Mouse (Mus musculus) forebrain, embryonic 15.5 days (tissue): ENCODE results near the gene Aqp9. TPM values are rescaled to one million over a fixed set of nuclear protein-coding genes. Genes with fewer than 3 reads are reported as not detected.

ENCODE experiments used
- ATAC-seq: fragments of 200-750 bp; cut with Nextera tagmentation; replicated peaks from 2 replicates; pipeline ENCODE4 v1.8.0; 2017; ENCODE audit warnings: mild to moderate bottlenecking, moderate TSS enrichment, moderate library complexity
- H3K27ac ChIP-seq: fragments of 300-500 bp; sonication (generic); replicated peaks from 2 replicates; pipeline ENCODE4 v1.5.1; 2015; ENCODE audit warnings: mild to moderate bottlenecking, inconsistent platforms
- H3K27me3 ChIP-seq: fragments of 300-500 bp; sonication (generic); 2 replicates; pipeline ENCODE4 v1.6.1; 2015; ENCODE audit warnings: inconsistent platforms
- H3K36me3 ChIP-seq: fragments of 300-500 bp; sonication (generic); 2 replicates; pipeline ENCODE4 v1.6.1; 2015; ENCODE audit warnings: mild to moderate bottlenecking, inconsistent platforms
- H3K4me1 ChIP-seq: fragments of 300-500 bp; sonication (generic); 2 replicates; pipeline ENCODE4 v1.6.1; 2015; ENCODE audit warnings: inconsistent platforms
- H3K4me2 ChIP-seq: fragments of 300-500 bp; sonication (generic); replicated peaks from 2 replicates; pipeline ENCODE4 v1.6.1; 2015; ENCODE audit warnings: mild to moderate bottlenecking, inconsistent platforms
- H3K4me3 ChIP-seq: fragments of 300-500 bp; sonication (generic); 2 replicates; pipeline ENCODE4 v1.5.1; 2015; ENCODE audit warnings: mild to moderate bottlenecking, inconsistent platforms
- H3K9ac ChIP-seq: fragments of 300-500 bp; sonication (generic); replicated peaks from 2 replicates; pipeline ENCODE4 v1.6.1; 2015; ENCODE audit warnings: mild to moderate bottlenecking, inconsistent platforms
- H3K9me3 ChIP-seq: fragments of 300-500 bp; sonication (generic); 2 replicates; pipeline ENCODE4 v1.6.1; 2016; ENCODE audit warnings: inconsistent platforms
- WGBS: fragments of 180-500 bp; shearing (Covaris S2); methylation state at CpG from one replicate; pipeline ENCODE4 v1.1.7; 2015; ENCODE audit warnings: mixed read lengths; 5-methylcytosine and 5-hydroxymethylcytosine counted together
- polyA plus RNA-seq: library from polyadenylated mRNA; unstranded; fragments of >200 nt; fragmentation: Nextera tagmentation; extraction: Ambion mirVana; gene quantifications from 2 replicates; pipeline ENCODE4 v1.2.1, GENCODE M21; 2015

Aqp9 gene
- 0.37 and 0.98 TPM in 2 replicates for polyA plus RNA-seq

- H3K9me3 ChIP-seq: no peaks in the 10 kb centered on the region
- H3K27ac ChIP-seq: peak within 1 kb of the TSS; percentile 56
- H3K4me2 ChIP-seq: no peak within 1 kb of the TSS; the same call in 1 of the 2 replicates
- H3K27me3 ChIP-seq: no peaks in the 10 kb centered on the region
- no peak within 1 kb of the TSS for H3K4me3 ChIP-seq
- WGBS: 34% methylated on average over 12 of the region's 12 CpGs
- no peak within 1 kb of the TSS for H3K9ac ChIP-seq
- H3K4me1 ChIP-seq: peaks cover 17% of the 10 kb centered on the region
- no peaks in the 10 kb centered on the region for H3K36me3 ChIP-seq
- ATAC-seq: no peak
Measured at GRCm38 (mm10) chr9:71168511-71168910, at the start of gene Aqp9. Gene Aqp9 (minus strand): TSS chr9:71168682.

- no peaks in the 10 kb centered on the region for H3K36me3 ChIP-seq
- H3K4me1 ChIP-seq: peaks cover 14% of the 10 kb centered on the region
- 5% methylated on average over 5 of the region's 5 CpGs for WGBS
- H3K4me3 ChIP-seq: no peak overlapping the region
- no peak overlapping the region for H3K4me2 ChIP-seq
- H3K27me3 ChIP-seq: peaks cover 64% of the 10 kb centered on the region
- no peak for ATAC-seq
- H3K27ac ChIP-seq: no peak overlapping the region
- no peaks in the 10 kb centered on the region for H3K9me3 ChIP-seq
- H3K9ac ChIP-seq: no peak overlapping the region
Measured at GRCm38 (mm10) chr9:71217793-71218095, 49.3 kb upstream of the Aqp9 start.

DNA sequence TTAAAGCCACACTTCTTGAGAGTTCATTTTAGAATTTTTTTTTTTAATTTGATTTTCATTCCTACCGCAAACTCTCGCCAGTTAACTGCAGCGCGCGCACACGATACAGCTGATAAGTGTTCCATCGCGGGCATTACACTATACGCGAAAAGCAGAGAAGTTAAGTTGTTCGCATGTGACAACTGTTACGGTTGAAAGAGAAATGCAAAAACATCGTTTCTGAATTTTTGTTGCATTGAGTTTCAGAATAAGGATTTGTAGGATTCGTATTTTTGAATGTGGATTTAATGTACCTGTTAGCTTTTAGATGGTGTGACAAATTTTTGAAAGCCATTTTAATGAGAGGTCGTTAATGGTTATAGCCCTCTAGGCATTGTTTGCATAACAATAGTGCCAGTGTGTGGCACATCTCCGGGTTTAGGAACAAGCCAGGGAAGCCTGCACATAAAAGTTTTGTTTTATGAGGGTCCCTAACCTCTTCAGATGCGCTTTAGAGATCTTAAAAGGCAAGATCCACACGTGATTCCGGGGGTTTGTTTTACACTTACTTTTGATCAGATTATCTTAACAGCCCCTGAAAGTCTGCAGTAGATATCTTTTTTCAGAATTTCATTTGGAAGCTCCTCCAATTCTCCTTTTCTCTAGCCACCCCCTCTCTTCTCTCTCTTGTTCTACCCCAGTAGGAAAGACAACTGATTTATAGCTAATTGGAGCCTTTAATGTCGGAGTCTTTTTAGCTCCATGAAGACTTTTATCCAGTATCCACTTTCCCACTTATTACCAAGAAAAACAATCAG lies 48.7 kb upstream of the Aqp9 start:
- Histone ChIP-seq H3K4me3 (no peak overlapping the region), H3K27me3 (peaks cover 65% of the 10 kb centered on the region), H3K4me2 (no peak overlapping the region), H3K27ac (no peak overlapping the region), H3K9me3 (no peaks in the 10 kb centered on the region), H3K9ac (no peak overlapping the region), H3K36me3 (no peaks in the 10 kb centered on the region), H3K4me1 (peaks cover 14% of the 10 kb centered on the region)
- WGBS: under 1% methylated on average over 20 of the region's 20 CpGs
- ATAC-seq: no peak

GRCm38 (mm10) chr9:71216036-71216995 lies 47.8 kb upstream of the Aqp9 start:
- Histone ChIP-seq H3K4me1 (peaks cover 14% of the 10 kb centered on the region), H3K27me3 (peaks cover 67% of the 10 kb centered on the region), H3K27ac (no peak overlapping the region), H3K4me2 (peak overlapping the region; percentile 57), H3K4me3 (peak overlapping the region; percentile 38), H3K9me3 (no peaks in the 10 kb centered on the region), H3K9ac (no peak overlapping the region; the same call in 1 of the 2 replicates), H3K36me3 (no peaks in the 10 kb centered on the region)
- peak; percentile 57 for ATAC-seq
- under 1% methylated on average over 57 of the region's 57 CpGs for WGBS

GRCm38 (mm10) chr9:71215248-71216035 lies 47.0 kb upstream of the Aqp9 start, which contains the start of gene Aldh1a2:
Gene Aldh1a2 (plus strand): TSS chr9:71215789.
- no peaks in the 10 kb centered on the region for H3K9me3 ChIP-seq
- peaks cover 69% of the 10 kb centered on the region for H3K27me3 ChIP-seq
- H3K4me1 ChIP-seq: peaks cover 14% of the 10 kb centered on the region
- peak within 1 kb of the TSS; percentile 57 for H3K4me2 ChIP-seq
- no peaks in the 10 kb centered on the region for H3K36me3 ChIP-seq
- peak within 1 kb of the TSS; percentile 38 for H3K4me3 ChIP-seq
- peak; percentile 67 for ATAC-seq
- no peak within 1 kb of the TSS; the same call in 1 of the 2 replicates for H3K9ac ChIP-seq
- no peak within 1 kb of the TSS for H3K27ac ChIP-seq
- WGBS: under 1% methylated on average over 97 of the region's 97 CpGs

DNA sequence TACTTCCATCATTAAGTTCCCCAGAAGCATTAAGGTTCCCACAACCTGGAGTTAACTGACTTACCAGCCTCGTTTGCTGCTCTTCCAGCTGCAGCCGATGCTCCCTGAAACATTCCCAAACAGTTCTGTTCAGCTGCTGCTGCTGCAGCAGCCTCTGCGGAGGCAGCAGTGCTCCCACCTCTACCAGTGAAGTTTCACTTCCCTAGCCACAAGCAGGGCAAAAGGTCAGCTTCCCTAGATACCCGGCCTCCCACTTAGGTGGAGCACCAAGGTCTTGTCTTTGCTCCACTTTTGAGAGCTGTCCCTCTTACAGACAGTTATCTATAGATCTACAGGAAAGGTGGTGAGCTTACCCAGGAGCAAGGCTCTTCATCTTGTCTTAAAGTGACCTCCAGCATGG lies 45.2 kb upstream of the Aqp9 start:
- ATAC-seq: no peak
- H3K36me3 ChIP-seq: no peaks in the 10 kb centered on the region
- WGBS: 39% methylated on average over 4 of the region's 4 CpGs
- H3K9me3 ChIP-seq: no peaks in the 10 kb centered on the region
- no peak overlapping the region for H3K9ac ChIP-seq
- no peak overlapping the region for H3K4me3 ChIP-seq
- peaks cover 14% of the 10 kb centered on the region for H3K4me1 ChIP-seq
- no peak overlapping the region for H3K27ac ChIP-seq
- peaks cover 55% of the 10 kb centered on the region for H3K27me3 ChIP-seq
- H3K4me2 ChIP-seq: no peak overlapping the region

GRCm38 (mm10) chr9:71210870-71211269 lies 42.4 kb upstream of the Aqp9 start:
- Histone ChIP-seq H3K4me3 (no peak overlapping the region), H3K36me3 (no peaks in the 10 kb centered on the region), H3K9ac (no peak overlapping the region), H3K4me2 (no peak overlapping the region), H3K9me3 (no peaks in the 10 kb centered on the region), H3K27me3 (peaks cover 37% of the 10 kb centered on the region), H3K27ac (no peak overlapping the region), H3K4me1 (peaks cover 7% of the 10 kb centered on the region)
- no peak for ATAC-seq
- 10% methylated on average over 2 of the region's 2 CpGs for WGBS

DNA sequence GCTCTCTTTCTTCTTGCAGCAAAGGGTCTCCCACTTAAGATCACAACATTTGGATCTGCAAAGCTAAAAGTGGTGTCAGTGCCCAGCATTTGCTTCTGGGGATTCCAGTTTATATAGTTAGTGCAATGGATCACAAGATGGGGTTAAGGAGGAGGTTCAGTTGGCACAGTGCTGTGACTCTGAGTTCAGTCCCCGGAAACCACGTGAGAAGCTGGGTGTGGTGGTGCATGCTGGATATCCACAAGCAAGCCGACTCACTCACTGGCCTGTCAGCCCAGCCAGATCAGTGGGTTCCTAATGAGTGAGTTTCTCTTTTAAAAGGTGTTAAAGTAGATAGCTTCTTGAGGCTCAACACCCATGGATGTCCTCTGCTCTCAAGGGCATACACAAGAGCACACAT lies 40.8 kb upstream of the Aqp9 start:
- Histone ChIP-seq H3K9me3 (no peaks in the 10 kb centered on the region), H3K27me3 (peaks cover 21% of the 10 kb centered on the region), H3K36me3 (no peaks in the 10 kb centered on the region), H3K4me3 (no peak overlapping the region), H3K27ac (no peak overlapping the region), H3K9ac (no peak overlapping the region), H3K4me2 (no peak overlapping the region), H3K4me1 (no peaks in the 10 kb centered on the region)
- WGBS: 68% methylated on average over 3 of the region's 3 CpGs
- no peak for ATAC-seq

DNA sequence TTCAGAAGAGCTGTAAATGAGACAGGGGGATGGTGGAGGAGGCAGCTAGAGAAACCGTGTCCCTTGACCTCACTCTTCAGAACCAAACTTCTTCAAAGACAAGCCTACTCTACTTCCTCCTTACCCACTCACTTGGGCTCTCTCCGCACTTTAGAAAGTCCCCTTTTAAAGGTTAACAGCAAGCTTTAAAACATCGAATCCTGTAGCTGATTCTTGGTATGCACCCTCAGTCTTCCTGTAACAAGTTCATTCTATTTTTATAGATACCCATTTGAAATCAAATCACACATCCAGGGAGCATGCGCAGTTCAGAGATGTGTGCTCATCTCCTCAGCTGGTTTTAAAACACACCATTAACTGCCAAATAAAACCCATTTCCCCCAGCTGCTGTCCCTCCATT lies 33.8 kb upstream of the Aqp9 start:
- Histone ChIP-seq H3K27me3 (no peaks in the 10 kb centered on the region), H3K9ac (no peak overlapping the region), H3K36me3 (no peaks in the 10 kb centered on the region), H3K4me3 (no peak overlapping the region), H3K4me1 (no peaks in the 10 kb centered on the region), H3K9me3 (no peaks in the 10 kb centered on the region), H3K4me2 (no peak overlapping the region), H3K27ac (no peak overlapping the region)
- WGBS: 86% methylated on average over 4 of the region's 4 CpGs
- ATAC-seq: no peak

DNA sequence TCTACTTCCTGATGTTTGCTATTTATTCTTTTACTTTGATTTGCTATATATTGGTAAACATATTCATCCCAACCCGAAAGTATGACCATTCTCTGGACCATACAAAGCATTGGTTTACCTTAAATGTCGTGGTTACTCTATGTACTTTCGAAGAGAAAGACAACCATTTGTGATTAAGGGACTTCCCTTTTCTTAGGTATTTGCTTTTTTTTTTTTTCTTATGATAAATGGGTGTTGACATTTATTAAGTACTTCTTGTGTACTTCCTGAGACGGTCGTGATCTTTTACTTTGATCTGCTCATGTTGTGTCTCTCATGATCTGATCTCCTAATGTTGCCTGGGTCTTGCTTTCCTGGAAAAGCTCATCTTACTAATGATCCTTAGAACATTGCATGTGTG lies 30.3 kb upstream of the Aqp9 start:
- Histone ChIP-seq H3K4me2 (no peak overlapping the region), H3K4me1 (no peaks in the 10 kb centered on the region), H3K4me3 (no peak overlapping the region), H3K27me3 (no peaks in the 10 kb centered on the region), H3K27ac (no peak overlapping the region), H3K36me3 (no peaks in the 10 kb centered on the region), H3K9ac (no peak overlapping the region), H3K9me3 (no peaks in the 10 kb centered on the region)
- no peak for ATAC-seq
- 89% methylated on average over 5 of the region's 5 CpGs for WGBS

DNA sequence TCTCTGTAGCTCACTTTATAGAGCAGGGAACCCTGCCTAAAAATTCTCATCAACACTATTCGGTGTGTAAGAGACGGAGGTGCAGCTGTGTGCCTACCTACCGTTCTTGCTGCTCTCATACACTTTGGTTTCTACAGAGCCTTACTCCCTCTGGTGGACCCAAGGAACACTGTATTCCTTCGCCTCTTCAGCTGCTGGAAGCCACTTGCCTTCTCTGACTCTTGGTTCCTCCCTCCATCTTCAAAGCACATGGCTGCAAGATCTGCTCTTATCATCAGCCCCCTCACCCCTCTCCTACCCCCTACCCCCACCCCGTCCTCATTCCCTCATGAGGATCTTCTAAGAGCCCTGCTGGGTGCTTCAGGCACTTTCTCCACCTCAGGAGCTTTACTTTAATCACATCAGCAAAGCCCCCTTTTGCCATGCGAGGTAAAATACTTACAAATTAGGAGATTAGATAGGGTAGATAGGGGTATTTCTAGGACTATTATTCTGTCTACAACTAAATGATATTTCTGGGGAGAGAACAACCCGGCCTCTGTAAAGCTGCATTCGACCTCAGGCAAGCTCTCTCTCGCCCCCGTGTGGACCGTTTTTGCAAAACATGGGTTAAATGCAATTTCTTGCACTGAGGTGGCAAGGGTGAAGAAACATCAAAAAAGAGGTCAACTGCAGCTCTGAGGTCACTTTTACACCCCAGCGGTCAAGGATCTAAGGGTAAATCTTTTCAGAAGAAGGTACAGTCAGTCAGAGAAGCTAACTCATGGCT lies 20.3 kb upstream of the Aqp9 start:
- Histone ChIP-seq H3K9ac (no peak overlapping the region), H3K4me1 (no peaks in the 10 kb centered on the region), H3K36me3 (no peaks in the 10 kb centered on the region), H3K9me3 (no peaks in the 10 kb centered on the region), H3K4me3 (no peak overlapping the region), H3K4me2 (peak overlapping the region; percentile 35), H3K27ac (no peak overlapping the region), H3K27me3 (no peaks in the 10 kb centered on the region)
- WGBS: 9% methylated on average over 12 of the region's 12 CpGs
- ATAC-seq: peak; percentile 78; the same call in 1 of the 2 replicates
